Mouse (Mus musculus): ENCODE data around the gene Numb.
A peak's percentile ranks its signal among the peaks of the same experiment; 100 is the strongest.

Gene Numb

DNA sequence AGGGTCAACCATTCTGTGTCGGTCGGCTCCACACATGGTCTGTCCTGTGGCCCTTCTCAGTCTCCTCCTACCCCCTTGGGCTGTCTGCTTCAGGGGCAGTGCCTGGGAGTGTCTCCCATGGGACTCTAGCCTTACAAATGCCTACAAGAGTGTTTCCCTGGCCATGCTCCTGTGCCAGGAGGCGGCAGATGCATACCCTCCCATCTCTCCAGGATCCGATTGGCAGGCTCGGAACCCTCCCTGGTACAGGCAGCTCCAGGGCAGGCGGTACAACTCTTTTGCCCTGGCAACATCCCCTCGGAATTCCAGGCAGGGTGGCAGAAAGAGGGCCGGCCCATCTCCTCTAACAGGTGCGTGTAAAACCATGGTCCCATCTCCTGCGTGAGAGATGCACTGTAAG lies 139.1 kb downstream of the Numb start:
- DNase-seq (ENCODE audit: low spot score in 2 of 2): no peak

DNA sequence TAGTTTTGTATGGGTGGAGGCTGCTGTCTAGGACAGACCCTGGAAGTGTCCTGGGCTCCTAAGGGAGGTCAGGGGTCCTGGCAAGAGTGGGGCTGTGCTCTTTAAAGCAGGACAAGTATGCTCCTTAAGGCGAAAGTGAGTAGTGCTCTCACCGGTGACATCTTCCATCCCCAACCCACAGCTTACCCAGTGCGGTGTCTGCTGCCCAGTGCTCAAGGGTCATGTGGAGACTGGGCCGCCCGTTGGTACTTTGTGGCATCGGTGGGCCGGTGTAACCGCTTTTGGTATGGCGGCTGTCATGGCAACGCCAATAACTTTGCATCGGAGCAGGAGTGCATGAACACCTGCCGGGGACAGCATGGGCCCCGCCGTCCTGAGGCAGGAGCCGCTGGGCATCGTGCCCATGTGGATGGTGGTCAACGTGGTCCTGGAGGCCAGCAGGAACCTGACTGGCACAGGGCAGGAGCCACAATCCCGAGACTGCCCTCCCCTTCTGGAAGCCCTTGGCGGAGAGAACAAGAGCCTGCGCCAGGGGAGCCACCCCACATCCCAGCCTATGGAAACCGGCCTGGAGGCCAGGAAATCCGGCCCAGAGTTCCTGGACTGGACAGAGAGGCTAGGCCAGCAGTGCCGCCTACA lies 140.0 kb downstream of the Numb start:
- DNase-seq (ENCODE audit: low spot score in 2 of 2): no peak

DNA sequence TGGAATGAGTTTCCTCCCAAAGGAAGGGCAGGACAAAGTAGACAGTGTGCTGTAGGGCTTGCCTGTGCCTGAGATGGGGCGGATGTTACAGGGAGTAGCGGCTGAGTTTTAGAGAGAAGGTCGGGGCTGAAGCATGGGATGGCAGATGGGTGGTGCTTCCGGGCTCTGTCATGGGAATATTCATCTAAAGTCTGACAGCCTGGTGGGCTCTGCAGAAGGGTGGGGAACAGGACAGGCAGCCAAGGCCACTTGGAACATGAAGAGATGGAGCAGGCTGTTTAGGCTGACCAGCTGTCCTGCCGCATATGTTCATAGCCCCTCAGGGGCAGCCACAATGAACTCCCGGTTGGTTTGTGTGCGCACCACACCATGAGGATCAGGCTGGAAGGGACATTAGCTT lies 140.5 kb downstream of the Numb start:
- DNase-seq (ENCODE audit: low spot score in 2 of 2): peak in 1 of 2 experiments; percentile 11

DNA sequence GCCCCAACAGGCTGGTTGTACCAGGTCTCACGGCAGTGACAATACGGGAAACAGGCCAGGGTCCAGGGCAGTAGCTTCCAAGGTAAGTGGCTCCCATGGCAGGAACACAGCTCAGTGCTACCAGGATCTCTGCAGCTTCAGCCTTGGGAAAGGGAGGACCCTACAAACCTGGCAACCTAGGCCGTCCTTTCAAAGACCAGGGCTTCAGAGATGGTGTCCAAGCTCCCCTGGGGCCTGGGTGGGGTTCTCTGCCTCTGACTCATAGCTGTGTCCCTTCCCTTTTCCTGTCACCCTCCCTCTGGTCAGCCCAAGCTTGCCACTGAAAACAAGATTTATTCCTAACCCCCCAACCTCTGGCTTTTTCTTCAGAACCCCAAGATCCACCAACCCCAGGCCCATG lies 141.6 kb downstream of the Numb start:
- DNase-seq (ENCODE audit: low spot score in 2 of 2): peak in 1 of 2 experiments; percentile 5

DNA sequence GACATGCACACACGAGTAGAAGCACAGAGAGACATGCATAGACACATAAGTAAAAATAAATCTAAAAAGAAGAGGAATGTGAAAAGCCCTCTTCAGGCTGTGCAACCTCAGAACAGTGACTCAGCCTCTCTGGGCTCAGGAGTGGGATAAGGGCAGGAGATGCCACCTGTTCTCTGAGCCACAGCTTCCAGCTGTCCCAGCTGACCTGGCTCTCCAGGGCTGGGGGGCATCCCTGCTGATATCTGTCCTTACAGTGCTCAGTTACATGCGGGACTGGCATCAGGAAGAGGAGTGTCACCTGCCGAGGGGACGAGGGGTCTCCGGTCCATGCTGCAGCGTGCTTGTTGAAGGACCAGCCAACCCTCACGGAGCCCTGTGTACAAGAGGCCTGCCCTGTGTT lies 145.0 kb downstream of the Numb start:
- DNase-seq (ENCODE audit: low spot score in 2 of 2): no peak

DNA sequence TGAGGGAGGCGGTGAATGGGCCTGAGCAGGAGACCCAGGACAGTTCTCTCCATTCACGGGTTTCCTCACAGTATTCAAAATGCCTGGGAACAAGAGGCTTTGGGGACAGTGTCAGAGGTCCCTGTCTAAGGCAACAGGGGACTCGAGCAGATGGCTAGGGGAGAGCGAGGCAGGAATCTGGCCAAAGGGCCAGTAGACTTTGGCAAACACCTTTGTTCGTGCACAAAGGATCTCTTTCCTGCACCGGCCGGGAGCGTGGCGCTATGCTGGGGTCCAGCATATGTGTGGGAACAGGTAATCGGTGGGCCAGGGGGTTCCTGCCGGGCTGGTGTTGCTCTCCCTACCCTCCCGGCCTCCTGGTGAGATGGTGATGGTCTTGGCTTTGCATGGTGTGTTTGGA lies 146.1 kb downstream of the Numb start:
- DNase-seq (ENCODE audit: low spot score in 2 of 2): no peak

DNA sequence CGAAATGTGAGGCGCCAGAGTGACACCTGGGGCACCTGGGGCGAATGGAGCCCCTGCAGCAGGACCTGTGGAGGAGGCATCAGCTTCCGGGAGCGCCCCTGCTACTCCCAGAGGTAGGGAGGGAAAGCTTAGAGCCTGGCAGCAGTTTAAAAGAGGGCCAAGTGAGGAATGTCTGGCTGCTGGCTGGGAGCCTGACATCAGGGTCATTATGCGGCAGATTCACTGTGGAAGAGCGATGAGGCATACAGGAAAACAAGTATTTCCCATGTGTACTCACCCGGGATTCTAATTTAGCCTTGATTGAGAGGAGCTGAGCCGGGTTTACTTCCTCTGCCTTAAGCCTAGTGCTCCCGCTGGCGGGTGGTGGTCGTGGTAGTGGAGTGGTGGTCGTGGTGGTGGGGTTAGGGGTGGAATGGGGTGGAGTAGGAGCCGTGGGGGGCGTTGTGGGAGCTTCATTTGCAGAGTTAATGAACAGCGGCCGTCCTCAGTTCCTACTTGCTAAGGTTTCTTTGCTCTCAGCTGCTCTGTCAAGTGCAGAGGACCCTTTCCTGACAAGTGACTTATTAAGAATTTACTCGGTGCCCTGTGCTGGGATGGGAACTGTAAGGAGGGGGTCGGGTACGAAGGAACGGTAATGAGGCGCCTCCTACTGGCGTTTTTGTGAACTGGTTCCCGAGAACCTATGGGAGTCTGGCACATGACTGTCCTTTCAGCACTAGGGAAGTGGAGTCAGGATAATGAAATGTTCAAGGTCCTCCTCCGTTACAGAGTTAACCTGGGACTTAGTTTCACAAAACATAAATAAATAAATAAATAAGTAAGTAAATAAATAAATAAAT lies 151.1 kb downstream of the Numb start:
- DNase-seq (ENCODE audit: low spot score in 2 of 2): peak in 1 of 2 experiments; percentile 60

DNA sequence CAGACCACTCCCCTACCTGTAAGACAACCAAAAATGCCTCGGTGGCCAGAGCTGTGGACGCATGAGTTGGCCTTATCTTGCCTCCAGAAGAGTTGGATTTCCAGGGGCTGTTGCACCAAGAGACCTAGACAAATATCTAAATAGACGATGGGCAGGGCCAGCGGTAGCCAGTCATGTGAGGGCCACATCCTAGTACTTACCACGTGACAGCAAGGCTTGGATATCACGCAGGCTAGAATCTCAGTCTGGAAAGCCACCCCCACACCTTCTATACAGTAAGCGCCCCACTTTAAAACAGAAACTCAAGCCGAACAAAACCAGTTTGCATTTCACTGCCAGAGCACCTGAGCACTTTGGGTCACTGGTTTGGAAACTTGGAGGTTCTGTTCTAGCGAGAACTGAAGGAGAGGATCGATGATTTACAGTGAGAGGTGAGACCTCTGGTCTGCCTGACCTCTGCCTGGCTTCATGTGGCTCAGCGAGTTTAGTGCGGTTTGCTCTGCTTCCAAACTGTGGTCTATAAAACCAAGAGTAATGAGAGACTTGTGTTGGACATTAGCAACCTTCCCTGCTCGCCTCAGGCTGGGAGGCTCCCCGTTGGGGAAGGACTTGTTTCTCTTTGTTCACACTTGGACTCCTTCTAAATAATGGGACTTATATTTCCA lies 153.4 kb downstream of the Numb start:
- DNase-seq (ENCODE audit: low spot score in 2 of 2): no peak

DNA sequence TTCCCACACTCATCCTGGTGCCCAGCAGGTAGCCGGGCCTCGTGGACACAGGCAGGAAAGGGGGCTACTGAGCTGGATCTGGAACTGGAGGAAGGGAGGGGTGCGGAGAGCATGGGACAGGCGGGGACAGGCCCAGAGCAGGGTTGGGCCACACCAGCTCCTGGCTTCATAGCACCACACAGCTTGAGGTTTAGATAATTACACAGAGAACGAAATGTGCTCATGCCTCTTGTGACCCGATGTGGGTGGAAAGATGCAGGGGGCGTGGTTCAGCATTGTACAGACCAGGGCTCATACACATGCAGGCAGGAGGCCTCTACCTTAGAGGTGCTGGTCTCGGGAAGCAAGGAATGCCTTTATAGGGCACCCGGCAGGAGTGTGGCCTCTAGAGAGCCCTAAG lies 153.9 kb downstream of the Numb start:
- DNase-seq (ENCODE audit: low spot score in 2 of 2): no peak

DNA sequence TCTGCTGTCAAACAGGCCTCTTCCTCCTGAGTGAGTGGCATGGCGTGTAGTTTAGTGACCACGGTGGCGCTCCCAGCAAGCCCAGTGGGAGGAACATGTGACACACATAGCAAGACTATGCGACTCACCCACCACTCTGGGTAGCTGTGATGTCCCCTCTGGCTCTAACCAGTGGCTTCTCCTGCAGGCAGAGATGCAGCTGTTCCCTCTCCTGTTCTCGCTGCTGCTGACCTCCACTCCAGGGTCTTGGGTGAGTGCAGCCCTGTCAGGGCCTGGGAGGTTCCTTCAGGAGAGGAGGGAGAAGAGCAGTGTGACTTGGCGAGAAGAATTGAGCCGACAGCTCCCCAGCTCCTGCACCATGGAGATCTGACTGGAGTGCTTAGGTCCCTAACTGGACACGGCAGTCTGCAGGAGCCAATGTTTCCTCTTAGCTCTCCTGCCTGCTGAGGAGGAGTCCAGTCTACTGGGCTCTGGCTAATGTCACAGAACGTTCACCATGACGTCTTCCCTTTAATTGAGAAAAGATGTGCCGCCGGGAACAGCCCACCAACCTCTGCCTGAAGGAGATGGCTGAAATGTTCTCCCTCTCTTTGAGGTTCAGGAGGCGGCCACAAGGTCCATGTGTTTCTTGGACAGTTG lies 155.7 kb downstream of the Numb start:
- no peak for DNase-seq (ENCODE audit: low spot score in 2 of 2)

DNA sequence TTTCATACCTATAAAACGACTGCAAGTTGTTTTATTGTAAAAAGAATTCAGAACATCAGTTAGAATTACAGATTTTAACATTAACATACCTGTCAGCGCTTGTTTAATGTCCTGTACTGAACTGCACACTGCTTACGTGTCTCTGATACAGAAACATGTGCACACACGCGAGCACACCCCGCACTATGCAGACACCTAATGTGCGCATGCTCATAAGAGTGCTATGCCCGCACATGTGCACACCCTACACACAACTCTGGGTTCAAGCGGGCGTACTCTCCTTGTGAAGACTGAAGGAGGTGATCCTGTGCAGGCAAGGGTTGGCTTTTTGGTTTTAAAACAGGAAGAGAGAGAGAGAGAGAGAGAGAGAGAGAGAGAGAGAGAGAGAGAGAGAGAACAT lies 157.2 kb downstream of the Numb start:
- DNase-seq (ENCODE audit: low spot score in 2 of 2): no peak

DNA sequence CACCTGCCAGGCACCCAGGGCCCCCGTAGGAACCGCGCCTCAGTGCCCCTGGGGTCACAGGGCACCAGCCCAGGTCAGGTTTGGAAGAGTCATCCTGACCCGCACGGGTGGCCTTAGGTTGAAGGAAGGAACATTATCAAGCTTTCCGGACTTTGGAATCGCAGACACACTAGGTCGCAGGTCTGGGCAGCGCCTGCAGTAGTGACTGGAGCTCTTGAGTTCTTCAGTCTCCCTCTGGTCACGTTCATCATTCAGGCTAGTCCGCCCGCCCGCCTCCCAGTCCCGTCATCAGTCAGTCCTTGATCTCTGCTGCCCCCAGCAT lies 157.7 kb downstream of the Numb start:
- no peak for DNase-seq (ENCODE audit: low spot score in 2 of 2)

DNA sequence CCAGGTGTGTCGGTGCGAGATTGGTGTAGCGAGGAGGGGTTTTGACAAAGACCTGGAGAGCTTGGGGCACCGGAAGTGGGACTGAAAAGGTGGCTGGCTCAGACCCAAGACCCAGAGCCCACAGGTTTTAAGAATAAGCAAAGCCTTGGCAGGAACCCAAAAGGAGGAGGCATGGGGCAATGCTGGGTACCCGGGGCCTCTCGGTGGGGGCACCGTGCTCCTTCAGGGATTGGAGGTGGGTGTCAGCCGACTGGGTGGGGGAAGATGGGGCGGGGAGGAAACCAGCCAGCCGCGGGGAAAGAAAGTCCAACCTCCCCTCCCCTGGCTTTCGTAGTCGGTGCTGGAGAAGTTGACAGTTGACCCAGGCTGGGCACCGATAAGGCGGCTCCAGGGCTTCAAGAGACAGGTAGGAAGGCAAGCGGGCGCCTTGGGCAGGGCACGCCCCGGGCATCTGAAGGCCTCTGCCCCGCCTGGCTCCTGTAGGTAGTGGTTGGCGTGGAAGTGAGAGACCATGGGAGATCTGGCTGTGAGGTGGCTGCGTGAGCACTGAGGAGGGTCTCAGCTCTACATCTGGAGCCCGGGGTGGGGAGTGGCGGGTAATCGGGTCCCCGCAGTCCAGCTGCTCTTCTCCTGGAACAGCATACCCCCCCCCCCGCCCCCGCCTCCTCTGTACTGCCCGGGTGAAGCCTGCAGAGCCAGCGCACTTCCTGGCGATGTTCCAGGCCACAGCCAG lies 158.3 kb downstream of the Numb start, which contains the start of gene Papln:
Gene Papln, plus strand, starts transcription at position 324 of the 733 bp plus-strand sequence.
- DNase-seq (ENCODE audit: low spot score in 2 of 2): peak in 1 of 2 experiments; percentile 41

DNA sequence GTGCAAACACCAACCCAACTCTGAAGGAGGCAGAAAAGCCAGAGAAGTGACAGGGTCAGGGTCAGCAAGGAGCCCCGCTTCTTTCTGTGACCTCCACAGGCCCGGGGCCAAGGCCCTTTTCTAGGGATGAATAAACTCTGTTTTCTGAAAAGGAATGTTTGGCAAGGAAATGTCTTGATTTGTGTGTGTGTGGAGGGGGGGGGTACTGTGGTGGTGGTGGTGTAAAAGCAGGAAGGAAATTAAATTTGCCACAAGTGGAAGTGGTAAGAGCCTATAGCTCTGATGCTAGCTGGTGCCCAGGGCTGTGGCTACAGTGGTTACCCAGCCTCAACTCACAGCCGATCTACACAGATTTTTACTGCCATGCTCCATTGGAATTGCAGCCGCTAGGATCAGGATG lies 159.0 kb downstream of the Numb start:
- DNase-seq (ENCODE audit: low spot score in 2 of 2): no peak

DNA sequence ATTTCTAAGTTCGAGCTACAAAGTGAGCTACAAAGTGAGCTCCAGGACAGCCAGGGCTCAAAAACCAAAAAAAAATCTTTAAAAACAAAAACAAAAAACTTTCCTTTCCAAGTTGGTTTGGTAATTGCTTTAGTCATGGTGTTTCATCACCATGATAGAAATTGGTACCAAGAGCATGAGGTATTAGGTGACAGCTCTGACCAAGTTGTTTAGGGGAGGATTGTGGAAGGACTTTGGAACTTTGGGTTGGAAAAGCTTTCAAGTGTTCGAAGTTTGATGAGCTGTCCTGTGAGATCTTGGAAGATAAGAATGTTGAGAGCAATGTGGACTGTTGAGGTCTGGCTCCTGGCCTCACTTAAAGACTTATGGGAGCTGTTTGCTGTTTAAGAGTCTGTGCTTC lies 161.5 kb downstream of the Numb start:
- DNase-seq (ENCODE audit: low spot score in 2 of 2): no peak

DNA sequence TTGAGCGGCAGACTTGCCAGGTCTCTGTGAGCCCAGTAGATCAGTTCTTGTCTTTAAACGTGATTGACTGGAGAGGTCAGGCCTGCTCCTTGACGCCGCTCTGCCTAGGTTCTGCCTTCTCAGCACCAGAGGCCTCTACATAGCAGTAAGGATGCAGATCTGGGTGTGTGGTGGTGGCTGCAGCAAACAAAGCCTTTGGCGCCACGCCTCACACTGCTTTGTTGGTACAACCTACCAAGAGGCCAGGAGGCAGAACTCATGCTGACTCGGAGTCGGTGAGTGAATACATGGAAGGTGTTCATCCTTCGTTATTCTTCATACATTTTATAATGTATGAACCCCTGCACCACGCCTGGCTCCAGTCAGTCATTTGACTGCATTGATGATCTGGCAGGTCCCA lies 163.0 kb downstream of the Numb start:
- DNase-seq (ENCODE audit: low spot score in 2 of 2): no peak

DNA sequence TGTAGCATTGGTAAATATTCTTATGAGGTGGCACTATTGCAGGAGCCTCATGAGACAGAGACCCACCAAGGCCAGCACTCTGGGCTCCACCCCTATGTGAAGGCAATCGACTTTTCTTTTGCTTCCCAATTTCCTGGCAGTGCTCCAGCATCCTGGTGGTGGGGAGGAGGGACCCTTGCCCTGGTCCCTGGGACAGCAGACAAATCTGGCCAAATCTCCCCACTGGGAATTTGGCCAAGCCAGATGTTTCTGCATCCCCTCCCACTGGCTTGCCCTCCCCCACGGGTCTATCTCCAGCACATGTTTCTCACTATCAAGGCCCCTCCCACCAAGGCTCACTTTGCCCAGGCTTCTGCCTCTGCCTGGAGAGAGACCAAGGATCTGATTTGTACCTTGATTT lies 169.2 kb downstream of the Numb start:
- no peak for DNase-seq (ENCODE audit: low spot score in 2 of 2)

DNA sequence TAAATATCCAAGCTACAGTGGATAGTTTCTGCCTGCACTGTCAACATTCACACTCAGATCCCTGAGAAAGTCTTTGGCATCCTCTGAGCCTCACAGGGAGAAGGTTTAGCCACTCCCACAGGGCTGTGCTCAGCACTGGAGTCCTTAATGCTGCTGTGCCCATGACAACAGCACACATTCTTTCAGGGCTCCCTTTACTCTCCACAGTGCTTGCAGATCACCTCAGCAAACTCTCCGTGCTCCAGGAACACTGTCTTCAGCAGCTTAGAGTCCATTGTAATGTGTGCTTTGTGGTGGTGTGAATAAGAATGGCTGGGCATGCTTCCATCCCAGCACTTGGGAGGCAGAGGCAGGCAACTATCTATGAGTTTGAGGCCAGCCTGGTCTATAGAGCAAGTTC lies 172.5 kb downstream of the Numb start:
- DNase-seq (ENCODE audit: low spot score in 2 of 2): no peak

Measured in spleen, postnatal 10 days (tissue).